17 mouse cellular contexts compared by ENCODE assay signal in the genomic region with DNA sequence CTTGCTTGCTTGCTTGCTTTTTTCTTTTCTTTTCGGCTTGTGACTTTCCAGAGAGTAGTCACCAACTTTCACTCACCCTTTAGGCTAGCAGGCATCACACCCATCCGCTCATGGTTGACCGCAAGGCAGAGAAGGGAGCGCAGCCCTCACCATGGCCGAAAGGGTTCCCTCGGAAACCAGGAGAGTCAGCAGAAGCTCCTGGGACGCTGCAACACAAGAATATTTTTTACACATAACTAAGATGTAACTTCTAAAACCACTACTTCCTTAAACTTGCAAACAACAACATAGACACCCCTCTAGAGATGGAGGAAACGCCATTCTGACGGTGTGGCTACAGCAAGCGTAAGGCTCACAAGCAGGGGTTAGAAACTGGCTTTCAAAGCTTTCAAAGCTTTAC.
DNase-seq lines count a peak whose midpoint lies in the region; ATAC-seq and TF ChIP-seq lines count a peak whose summit lies in the region.
"Had no signal": no experiment of that assay in that cellular context is flagged by ENCODE, and none has a peak within 500 bp of the region (broad histone marks: within the 10 kb centered on the region; RNA-seq: fewer than 3 reads in every experiment).

No protein-coding gene starts in this region.

- H3K4me1 ChIP-seq in kidney, adult 2 months (ENCODE audit: control insufficient read depth, insufficient read depth, low read length) = no peaks in the 10 kb centered on the region; the same call in 1 of the 2 replicates
- H3K4me1 ChIP-seq in kidney, embryonic 16.5 days (ENCODE audit: insufficient read depth, low read length) = peaks cover 26% of the 10 kb centered on the region
- H3K4me1 ChIP-seq in midbrain, embryonic 14.5 days (ENCODE audit: control insufficient read depth, insufficient read depth, low read length) = peaks cover 18% of the 10 kb centered on the region
- H3K4me1 ChIP-seq in forebrain, embryonic 10.5 days = peaks cover 29% of the 10 kb centered on the region
- H3K4me1 ChIP-seq in forebrain, postnatal 0 days (ENCODE audit: insufficient read depth) = peaks cover 7% of the 10 kb centered on the region; the same call in 1 of the 2 replicates

- no peaks in the 10 kb centered on the region for H3K9me3 ChIP-seq in kidney, embryonic 16.5 days (ENCODE audit: low read length)
- no peaks in the 10 kb centered on the region for H3K9me3 ChIP-seq in midbrain, embryonic 14.5 days (ENCODE audit: control insufficient read depth, low read length)
- no peaks in the 10 kb centered on the region for H3K9me3 ChIP-seq in forebrain, embryonic 10.5 days
- H3K9me3 ChIP-seq in forebrain, postnatal 0 days (ENCODE audit: low read length) = no peaks in the 10 kb centered on the region
- H3K9me3 ChIP-seq: limb, embryonic 12.5 days; lung, embryonic 15.5 days; midbrain, embryonic 13.5 days; neural tube, embryonic 15.5 days had no signal

- peak; percentile 41 for DNase-seq in kidney, adult 2 months
- no peak for DNase-seq in midbrain, embryonic 14.5 days
- DNase-seq in forebrain, embryonic 10.5 days (ENCODE audit: extremely low spot score, low spot score) = no peak
- no peak for DNase-seq in forebrain, postnatal 0 days
- DNase-seq: adrenal gland, postnatal 10 days; right cerebral cortex, postnatal 25 days had no signal

- H3K27me3 ChIP-seq in kidney, adult 2 months (replicated peaks; ENCODE audit: control insufficient read depth, insufficient read depth, low read length) = no peaks in the 10 kb centered on the region
- no peaks in the 10 kb centered on the region for H3K27me3 ChIP-seq in kidney, embryonic 16.5 days (ENCODE audit: insufficient read depth, low read length)
- H3K27me3 ChIP-seq in midbrain, embryonic 14.5 days (ENCODE audit: control insufficient read depth, insufficient read depth, low read length) = no peaks in the 10 kb centered on the region
- H3K27me3 ChIP-seq in forebrain, embryonic 10.5 days (ENCODE audit: poor library complexity, severe bottlenecking) = no peaks in the 10 kb centered on the region
- no peaks in the 10 kb centered on the region for H3K27me3 ChIP-seq in forebrain, postnatal 0 days (ENCODE audit: insufficient read depth, low read length)
- H3K27me3 ChIP-seq: limb, embryonic 12.5 days; lung, embryonic 15.5 days; midbrain, embryonic 13.5 days; Patski had no signal

- no peak for TF ChIP-seq CTCF in kidney, adult 2 months (conservative IDR thresholded peaks at IDR 0.05; ENCODE audit: insufficient read depth, insufficient read length, low read depth, low read length)
- TF ChIP-seq CTCF in forebrain, postnatal 0 days (IDR thresholded peaks at IDR 0.05; ENCODE audit: low read depth) = no peak

- no peaks in the 10 kb centered on the region; the same call in 1 of the 2 replicates for H3K36me3 ChIP-seq in kidney, adult 2 months (ENCODE audit: control insufficient read depth, insufficient read depth, low read length)
- peaks cover 9% of the 10 kb centered on the region; the same call in 1 of the 2 replicates for H3K36me3 ChIP-seq in kidney, embryonic 16.5 days (ENCODE audit: insufficient read depth, low read length)
- no peaks in the 10 kb centered on the region for H3K36me3 ChIP-seq in midbrain, embryonic 14.5 days (ENCODE audit: control insufficient read depth, insufficient read depth, low read length)
- peaks cover 26% of the 10 kb centered on the region for H3K36me3 ChIP-seq in forebrain, embryonic 10.5 days (replicated peaks)
- no peaks in the 10 kb centered on the region; the same call in 1 of the 2 replicates for H3K36me3 ChIP-seq in forebrain, postnatal 0 days (ENCODE audit: insufficient read depth)
- H3K36me3 ChIP-seq: neural tube, embryonic 15.5 days had no signal

- no peak overlapping the region for H3K4me2 ChIP-seq in kidney, embryonic 16.5 days (replicated peaks; ENCODE audit: low read depth, low read length)
- no peak overlapping the region for H3K4me2 ChIP-seq in midbrain, embryonic 14.5 days (ENCODE audit: low read length)
- no peak overlapping the region for H3K4me2 ChIP-seq in forebrain, postnatal 0 days (ENCODE audit: low read depth)
- H3K4me2 ChIP-seq: limb, embryonic 12.5 days; lung, embryonic 15.5 days; midbrain, embryonic 13.5 days; neural tube, embryonic 15.5 days had no signal

- no peak overlapping the region for H3K4me3 ChIP-seq in kidney, adult 2 months (ENCODE audit: insufficient read depth, low read depth, low read length)
- no peak overlapping the region for H3K4me3 ChIP-seq in kidney, embryonic 16.5 days (ENCODE audit: low read length)
- no peak overlapping the region for H3K4me3 ChIP-seq in midbrain, embryonic 14.5 days (replicated peaks; ENCODE audit: low read depth, low read length)
- no peak overlapping the region for H3K4me3 ChIP-seq in forebrain, embryonic 10.5 days
- H3K4me3 ChIP-seq in forebrain, postnatal 0 days (ENCODE audit: low read depth, low read length) = no peak overlapping the region
- H3K4me3 ChIP-seq: heart, adult 2 months; limb, embryonic 12.5 days; lung, embryonic 15.5 days; midbrain, embryonic 13.5 days; neural tube, embryonic 15.5 days had no signal

- ATAC-seq in kidney, embryonic 16.5 days (ENCODE audit: low FRiP score, low TSS enrichment) = no peak
- peak; percentile 58 for ATAC-seq in CD4-positive, CD25-positive, alpha-beta regulatory T cell, adult 4 months
- ATAC-seq in granulocyte monocyte progenitor cell, adult 5-6 weeks (replicated peaks; ENCODE audit: poor library complexity, severe bottlenecking) = peak; percentile 82
- peak; percentile 66 for ATAC-seq in neutrophil, adult 5-6 weeks (ENCODE audit: extremely low read depth, insufficient number of reproducible peaks, low FRiP score, poor library complexity, severe bottlenecking)
- ATAC-seq in midbrain, embryonic 14.5 days (ENCODE audit: low FRiP score, low TSS enrichment) = no peak
- ATAC-seq in forebrain, postnatal 0 days = no peak
- ATAC-seq: intestine, postnatal 0 days; midbrain, embryonic 13.5 days; Patski had no signal

- TF ChIP-seq POLR2A in kidney, adult 2 months (IDR thresholded peaks at IDR 0.05; ENCODE audit: low read depth, low read length) = no peak

- H3K27ac ChIP-seq in kidney, adult 2 months (ENCODE audit: insufficient read depth, low read depth, low read length) = no peak overlapping the region
- no peak overlapping the region for H3K27ac ChIP-seq in kidney, embryonic 16.5 days (ENCODE audit: low read length)
- no peak overlapping the region for H3K27ac ChIP-seq in midbrain, embryonic 14.5 days (replicated peaks; ENCODE audit: low read depth, low read length)
- no peak overlapping the region for H3K27ac ChIP-seq in forebrain, embryonic 10.5 days
- H3K27ac ChIP-seq in forebrain, postnatal 0 days (ENCODE audit: low read depth, low read length) = no peak overlapping the region
- H3K27ac ChIP-seq: heart, adult 2 months; limb, embryonic 12.5 days; lung, embryonic 15.5 days; midbrain, embryonic 13.5 days; neural tube, embryonic 15.5 days had no signal

- WGBS in kidney, adult 2 months = 97% methylated on average over 10 of the region's 10 CpGs
- 91% methylated on average over 10 of the region's 10 CpGs for WGBS in kidney, embryonic 16.5 days
- WGBS in midbrain, embryonic 14.5 days = 94% methylated on average over 10 of the region's 10 CpGs
- WGBS in forebrain, embryonic 10.5 days = 94% methylated on average over 10 of the region's 10 CpGs
- 96% methylated on average over 10 of the region's 10 CpGs for WGBS in forebrain, postnatal 0 days

- no peak overlapping the region for H3K9ac ChIP-seq in kidney, embryonic 16.5 days (replicated peaks; ENCODE audit: low read length)
- no peak overlapping the region for H3K9ac ChIP-seq in midbrain, embryonic 14.5 days (replicated peaks; ENCODE audit: low read length)
- no peak overlapping the region for H3K9ac ChIP-seq in forebrain, postnatal 0 days
- H3K9ac ChIP-seq: limb, embryonic 12.5 days; lung, embryonic 15.5 days; midbrain, embryonic 13.5 days; neural tube, embryonic 15.5 days had no signal

Comparison
In these comparisons a context has a peak if more than half of its experiments do, and no peak if none do; other contexts are left out.
1. ATAC-seq: peak in CD4-positive, CD25-positive, alpha-beta regulatory T cell, adult 4 months (single experiment), granulocyte monocyte progenitor cell, adult 5-6 weeks (single experiment) and neutrophil, adult 5-6 weeks (single experiment); none in kidney, embryonic 16.5 days (single experiment), midbrain, embryonic 14.5 days (single experiment) and forebrain, postnatal 0 days (single experiment).